Comparison of ENCODE assay signal across 9 mouse cellular contexts in genomic region chr2:178257117-178257825, GRCm38 (mm10).
A peak's percentile ranks its signal among the peaks of the same experiment; 100 is the strongest.
DNase-seq lines count a peak whose midpoint lies in the region; ATAC-seq and TF ChIP-seq lines count a peak whose summit lies in the region.
"Had no signal": no experiment of that assay in that cellular context is flagged by ENCODE, and none has a peak within 500 bp of the region (broad histone marks: within the 10 kb centered on the region; RNA-seq: fewer than 3 reads in every experiment).

No protein-coding gene starts in this region.

- no peaks in the 10 kb centered on the region for H3K36me3 ChIP-seq in heart, embryonic 10.5 days
- H3K36me3 ChIP-seq in hindbrain, embryonic 15.5 days = 0 out of 2 replicates have a peak, but pooled peaks cover 6% of the 10 kb centered on the region
- H3K36me3 ChIP-seq in midbrain, postnatal 0 days (ENCODE audit: insufficient read depth, low read length) = 0 out of 2 replicates have a peak, but pooled peaks cover 17% of the 10 kb centered on the region

- peaks cover 23% of the 10 kb centered on the region; the same call in 1 of the 2 replicates for H3K27me3 ChIP-seq in heart, embryonic 10.5 days (ENCODE audit: insufficient read depth, poor library complexity, severe bottlenecking)
- H3K27me3 ChIP-seq in hindbrain, embryonic 15.5 days = no peaks in the 10 kb centered on the region
- H3K27me3 ChIP-seq in midbrain, postnatal 0 days (ENCODE audit: insufficient read depth, low read length) = no peaks in the 10 kb centered on the region

- peak overlapping the region; percentile 71 for H3K27ac ChIP-seq in heart, embryonic 10.5 days
- H3K27ac ChIP-seq in hindbrain, embryonic 15.5 days (replicated peaks) = no peak overlapping the region
- H3K27ac ChIP-seq in midbrain, postnatal 0 days (ENCODE audit: low read depth, low read length) = no peak overlapping the region

- no peak overlapping the region for H3K9ac ChIP-seq in hindbrain, embryonic 15.5 days
- H3K9ac ChIP-seq in midbrain, postnatal 0 days (replicated peaks; ENCODE audit: low read length, poor library complexity, severe bottlenecking) = no peak overlapping the region

- H3K9me3 ChIP-seq in heart, embryonic 10.5 days = no peaks in the 10 kb centered on the region
- no peaks in the 10 kb centered on the region for H3K9me3 ChIP-seq in hindbrain, embryonic 15.5 days
- no peaks in the 10 kb centered on the region for H3K9me3 ChIP-seq in midbrain, postnatal 0 days (ENCODE audit: low read length)

- no peak overlapping the region for H3K4me2 ChIP-seq in hindbrain, embryonic 15.5 days
- no peak overlapping the region for H3K4me2 ChIP-seq in midbrain, postnatal 0 days (ENCODE audit: low read depth, low read length, poor library complexity, severe bottlenecking)

- H3K4me1 ChIP-seq in heart, embryonic 10.5 days = peaks cover 23% of the 10 kb centered on the region
- peaks cover 9% of the 10 kb centered on the region for H3K4me1 ChIP-seq in hindbrain, embryonic 15.5 days (replicated peaks)
- no peaks in the 10 kb centered on the region for H3K4me1 ChIP-seq in midbrain, postnatal 0 days (ENCODE audit: insufficient read depth, low read length)

- no peak for TF ChIP-seq CTCF in midbrain, postnatal 0 days (IDR thresholded peaks at IDR 0.05)

- WGBS in heart, embryonic 10.5 days = 2% methylated on average over 3 of the region's 3 CpGs
- 1% methylated on average over 3 of the region's 3 CpGs for WGBS in hindbrain, embryonic 15.5 days
- WGBS in midbrain, postnatal 0 days = 0% methylated on average over 3 of the region's 3 CpGs

- intact Hi-C loops in heart, postnatal 14 days (cut with DNase I) = no loop called here

- no peak for DNase-seq in heart, embryonic 10.5 days (ENCODE audit: low spot score)
- no peak for DNase-seq in heart, postnatal 14 days
- DNase-seq in embryo, embryonic 11.5 days (ENCODE audit: low read depth, low spot score) = peak; percentile 44
- peak; percentile 53 for DNase-seq in midbrain, postnatal 0 days (ENCODE audit: low spot score)
- DNase-seq in left cerebral cortex, adult 18-20 months (ENCODE audit: low spot score in 2 of 2) = no peak
- DNase-seq in ovary, adult 18-20 months (ENCODE audit: low spot score) = no peak
- DNase-seq in spleen, postnatal 14 days (ENCODE audit: low spot score in 2 of 2) = no peak
- DNase-seq: right cerebral cortex, adult 18-20 months had no signal

- H3K4me3 ChIP-seq in heart, embryonic 10.5 days = no peak overlapping the region
- no peak overlapping the region for H3K4me3 ChIP-seq in hindbrain, embryonic 15.5 days
- no peak overlapping the region for H3K4me3 ChIP-seq in midbrain, postnatal 0 days (ENCODE audit: low read depth, low read length)

- ATAC-seq in hindbrain, embryonic 15.5 days (ENCODE audit: low FRiP score, low read depth) = peak; percentile 54
- ATAC-seq in midbrain, postnatal 0 days (ENCODE audit: low FRiP score) = no peak

Comparison
In these comparisons a context has a peak if more than half of its experiments do, and no peak if none do; other contexts are left out.
1. DNase-seq: peak in embryo, embryonic 11.5 days (single experiment) and midbrain, postnatal 0 days (single experiment); none in heart, embryonic 10.5 days (single experiment), heart, postnatal 14 days (0 of 2), left cerebral cortex, adult 18-20 months (0 of 2), ovary, adult 18-20 months (single experiment) and spleen, postnatal 14 days (0 of 2).